Mouse (Mus musculus): ENCODE data around the gene Ank. TPM values are rescaled to one million over a fixed set of nuclear protein-coding genes. Genes with fewer than 3 reads are reported as not detected.

The Ank gene
- polyA plus RNA-seq, 1 experiment from 2014 or later = 13.9 TPM

GRCm38 (mm10) chr15:27475988-27476387 lies 9.5 kb downstream of the Ank start:
- Histone ChIP-seq H3K27ac (ENCODE audit: low read depth, low read length) (no peak overlapping the region), H3K36me3 (ENCODE audit: control insufficient read depth, insufficient read depth, low read length) (no peaks in the 10 kb centered on the region), H3K9ac (ENCODE audit: low read length) (no peak overlapping the region), H3K27me3 (replicated peaks; ENCODE audit: control insufficient read depth, insufficient read depth, low read length) (no peaks in the 10 kb centered on the region), H3K9me3 (replicated peaks; ENCODE audit: control insufficient read depth, low read length) (no peaks in the 10 kb centered on the region), H3K4me1 (ENCODE audit: control insufficient read depth, insufficient read depth, low read length) (peaks cover 5% of the 10 kb centered on the region; the same call in 1 of the 2 replicates), H3K4me3 (ENCODE audit: low read depth, low read length) (no peak overlapping the region), H3K4me2 (ENCODE audit: low read length) (no peak overlapping the region)
- DNase-seq (ENCODE audit: low spot score) (no peak), ATAC-seq (no peak)
- WGBS = 82% methylated on average over 15 of the region's 15 CpGs

- H3K9me3 ChIP-seq (replicated peaks; ENCODE audit: control insufficient read depth, low read length) = no peaks in the 10 kb centered on the region
- H3K27ac ChIP-seq (ENCODE audit: low read depth, low read length) = no peak overlapping the region
- ATAC-seq = no peak
- DNase-seq (ENCODE audit: low spot score) = no peak
- no peaks in the 10 kb centered on the region for H3K36me3 ChIP-seq (ENCODE audit: control insufficient read depth, insufficient read depth, low read length)
- 90% methylated on average over 12 of the region's 12 CpGs for WGBS
- H3K27me3 ChIP-seq (replicated peaks; ENCODE audit: control insufficient read depth, insufficient read depth, low read length) = no peaks in the 10 kb centered on the region
- no peak overlapping the region for H3K4me2 ChIP-seq (ENCODE audit: low read length)
- H3K4me3 ChIP-seq (ENCODE audit: low read depth, low read length) = no peak overlapping the region
- no peak overlapping the region for H3K9ac ChIP-seq (ENCODE audit: low read length)
- H3K4me1 ChIP-seq (ENCODE audit: control insufficient read depth, insufficient read depth, low read length) = peaks cover 5% of the 10 kb centered on the region; the same call in 1 of the 2 replicates
These were observed 10.2 kb downstream of the Ank start for GRCm38 (mm10) chr15:27476671-27477070.

- no peak overlapping the region for H3K4me3 ChIP-seq (ENCODE audit: low read depth, low read length)
- WGBS = 95% methylated on average over 9 of the region's 9 CpGs
- ATAC-seq = no peak
These were observed 10.7 kb downstream of the Ank start for GRCm38 (mm10) chr15:27477159-27477558.

GRCm38 (mm10) chr15:27477630-27478029 lies 11.2 kb downstream of the Ank start:
- Histone ChIP-seq H3K4me3 (ENCODE audit: low read depth, low read length) (no peak overlapping the region), H3K27me3 (replicated peaks; ENCODE audit: control insufficient read depth, insufficient read depth, low read length) (no peaks in the 10 kb centered on the region), H3K36me3 (ENCODE audit: control insufficient read depth, insufficient read depth, low read length) (no peaks in the 10 kb centered on the region), H3K27ac (ENCODE audit: low read depth, low read length) (no peak overlapping the region), H3K9ac (ENCODE audit: low read length) (no peak overlapping the region), H3K4me2 (ENCODE audit: low read length) (no peak overlapping the region), H3K9me3 (replicated peaks; ENCODE audit: control insufficient read depth, low read length) (no peaks in the 10 kb centered on the region), H3K4me1 (ENCODE audit: control insufficient read depth, insufficient read depth, low read length) (peaks cover 2% of the 10 kb centered on the region; the same call in 1 of the 2 replicates)
- DNase-seq (ENCODE audit: low spot score) = no peak
- WGBS = 93% methylated on average over 7 of the region's 7 CpGs
- ATAC-seq = no peak

More at GRCm38 (mm10) chr15:27477159-27477558, 10.7 kb downstream of the Ank start:
- H3K27ac ChIP-seq (ENCODE audit: low read depth, low read length) = no peak overlapping the region
- H3K9ac ChIP-seq (ENCODE audit: low read length) = no peak overlapping the region
- H3K9me3 ChIP-seq (replicated peaks; ENCODE audit: control insufficient read depth, low read length) = no peaks in the 10 kb centered on the region
- no peaks in the 10 kb centered on the region for H3K27me3 ChIP-seq (replicated peaks; ENCODE audit: control insufficient read depth, insufficient read depth, low read length)
- H3K4me1 ChIP-seq (ENCODE audit: control insufficient read depth, insufficient read depth, low read length) = peaks cover 5% of the 10 kb centered on the region; the same call in 1 of the 2 replicates
- no peaks in the 10 kb centered on the region for H3K36me3 ChIP-seq (ENCODE audit: control insufficient read depth, insufficient read depth, low read length)
- no peak for DNase-seq (ENCODE audit: low spot score)
- H3K4me2 ChIP-seq (ENCODE audit: low read length) = no peak overlapping the region

GRCm38 (mm10) chr15:27480333-27481015 lies 14.0 kb downstream of the Ank start:
- no peak overlapping the region for H3K4me3 ChIP-seq (ENCODE audit: low read depth, low read length)
- no peak overlapping the region for H3K9ac ChIP-seq (ENCODE audit: low read length)
- H3K36me3 ChIP-seq (ENCODE audit: control insufficient read depth, insufficient read depth, low read length) = no peaks in the 10 kb centered on the region
- no peaks in the 10 kb centered on the region for H3K9me3 ChIP-seq (replicated peaks; ENCODE audit: control insufficient read depth, low read length)
- no peaks in the 10 kb centered on the region for H3K27me3 ChIP-seq (replicated peaks; ENCODE audit: control insufficient read depth, insufficient read depth, low read length)
- ATAC-seq = no peak
- no peak overlapping the region for H3K27ac ChIP-seq (ENCODE audit: low read depth, low read length)
- H3K4me2 ChIP-seq (ENCODE audit: low read length) = no peak overlapping the region
- no peak for DNase-seq (ENCODE audit: low spot score)
- peaks cover 2% of the 10 kb centered on the region; the same call in 1 of the 2 replicates for H3K4me1 ChIP-seq (ENCODE audit: control insufficient read depth, insufficient read depth, low read length)
- WGBS = 85% methylated on average over 4 of the region's 4 CpGs

- Histone ChIP-seq H3K27ac (ENCODE audit: low read depth, low read length) (no peak overlapping the region), H3K4me1 (ENCODE audit: control insufficient read depth, insufficient read depth, low read length) (peaks cover 16% of the 10 kb centered on the region), H3K9me3 (replicated peaks; ENCODE audit: control insufficient read depth, low read length) (no peaks in the 10 kb centered on the region), H3K27me3 (replicated peaks; ENCODE audit: control insufficient read depth, insufficient read depth, low read length) (no peaks in the 10 kb centered on the region), H3K36me3 (ENCODE audit: control insufficient read depth, insufficient read depth, low read length) (no peaks in the 10 kb centered on the region), H3K4me2 (ENCODE audit: low read length) (no peak overlapping the region), H3K9ac (ENCODE audit: low read length) (no peak overlapping the region), H3K4me3 (ENCODE audit: low read depth, low read length) (no peak overlapping the region)
- no peak for DNase-seq (ENCODE audit: low spot score)
- 92% methylated on average over 4 of the region's 4 CpGs for WGBS
- ATAC-seq = no peak
These were observed 15.5 kb downstream of the Ank start for GRCm38 (mm10) chr15:27481956-27482355.

GRCm38 (mm10) chr15:27483183-27483582 lies 16.7 kb downstream of the Ank start:
- no peak overlapping the region for H3K9ac ChIP-seq (ENCODE audit: low read length)
- no peak overlapping the region for H3K27ac ChIP-seq (ENCODE audit: low read depth, low read length)
- no peaks in the 10 kb centered on the region for H3K27me3 ChIP-seq (replicated peaks; ENCODE audit: control insufficient read depth, insufficient read depth, low read length)
- H3K4me3 ChIP-seq (ENCODE audit: low read depth, low read length) = no peak overlapping the region
- DNase-seq (ENCODE audit: low spot score) (no peak), ATAC-seq (0 out of 2 replicates have a peak, but pooled peaks have one; percentile 6)
- H3K4me1 ChIP-seq (ENCODE audit: control insufficient read depth, insufficient read depth, low read length) = peaks cover 25% of the 10 kb centered on the region
- no peak overlapping the region for H3K4me2 ChIP-seq (ENCODE audit: low read length)
- no peaks in the 10 kb centered on the region for H3K36me3 ChIP-seq (ENCODE audit: control insufficient read depth, insufficient read depth, low read length)
- H3K9me3 ChIP-seq (replicated peaks; ENCODE audit: control insufficient read depth, low read length) = no peaks in the 10 kb centered on the region
- 70% methylated on average over 3 of the region's 3 CpGs for WGBS

- Histone ChIP-seq H3K4me1 (ENCODE audit: control insufficient read depth, insufficient read depth, low read length) (peaks cover 26% of the 10 kb centered on the region), H3K4me2 (ENCODE audit: low read length) (no peak overlapping the region), H3K9me3 (replicated peaks; ENCODE audit: control insufficient read depth, low read length) (no peaks in the 10 kb centered on the region), H3K27me3 (replicated peaks; ENCODE audit: control insufficient read depth, insufficient read depth, low read length) (no peaks in the 10 kb centered on the region), H3K9ac (ENCODE audit: low read length) (no peak overlapping the region), H3K4me3 (ENCODE audit: low read depth, low read length) (no peak overlapping the region), H3K27ac (ENCODE audit: low read depth, low read length) (no peak overlapping the region), H3K36me3 (ENCODE audit: control insufficient read depth, insufficient read depth, low read length) (no peaks in the 10 kb centered on the region)
- WGBS = 26% methylated on average over 12 of the region's 12 CpGs
- no peak for ATAC-seq
- DNase-seq (ENCODE audit: low spot score) = no peak
These were observed 19.2 kb downstream of the Ank start for GRCm38 (mm10) chr15:27485567-27486278.

- Histone ChIP-seq H3K36me3 (ENCODE audit: control insufficient read depth, insufficient read depth, low read length) (no peaks in the 10 kb centered on the region), H3K9me3 (replicated peaks; ENCODE audit: control insufficient read depth, low read length) (no peaks in the 10 kb centered on the region), H3K4me1 (ENCODE audit: control insufficient read depth, insufficient read depth, low read length) (peaks cover 26% of the 10 kb centered on the region), H3K27ac (ENCODE audit: low read depth, low read length) (no peak overlapping the region), H3K4me3 (ENCODE audit: low read depth, low read length) (no peak overlapping the region), H3K27me3 (replicated peaks; ENCODE audit: control insufficient read depth, insufficient read depth, low read length) (no peaks in the 10 kb centered on the region), H3K9ac (ENCODE audit: low read length) (no peak overlapping the region), H3K4me2 (ENCODE audit: low read length) (no peak overlapping the region)
- DNase-seq (ENCODE audit: low spot score) (no peak), ATAC-seq (no peak)
- WGBS = 75% methylated on average over 5 of the region's 5 CpGs
These were observed 19.8 kb downstream of the Ank start for GRCm38 (mm10) chr15:27486279-27486618.

Data from forebrain, embryonic 14.5 days (tissue).